In genomic region chr2:174333239-174333890, GRCm38 (mm10) we compare ENCODE assay signal across 8 mouse cellular contexts. TPM values are rescaled to one million over a fixed set of nuclear protein-coding genes. Genes with fewer than 3 reads are reported as not detected.
A peak's percentile ranks its signal among the peaks of the same experiment; 100 is the strongest.
DNase-seq lines count a peak whose midpoint lies in the region; ATAC-seq lines count a peak whose summit lies in the region.

No protein-coding gene starts in this region.

- peaks cover 31% of the 10 kb centered on the region for H3K36me3 ChIP-seq in kidney, embryonic 15.5 days
- H3K36me3 ChIP-seq in hindbrain, embryonic 16.5 days (ENCODE audit: control insufficient read depth, insufficient read depth, low read length): no peaks in the 10 kb centered on the region
- H3K36me3 ChIP-seq in midbrain, embryonic 15.5 days (replicated peaks): no peaks in the 10 kb centered on the region

- 0 out of 2 replicates have a peak overlapping the region, but pooled peaks have one; percentile 5 for H3K9ac ChIP-seq in kidney, embryonic 15.5 days
- H3K9ac ChIP-seq in hindbrain, embryonic 16.5 days (ENCODE audit: low read depth, low read length): no peak overlapping the region
- no peak overlapping the region for H3K9ac ChIP-seq in midbrain, embryonic 15.5 days

- H3K9me3 ChIP-seq in kidney, embryonic 15.5 days (replicated peaks): no peaks in the 10 kb centered on the region
- H3K9me3 ChIP-seq in hindbrain, embryonic 16.5 days (ENCODE audit: control insufficient read depth, low read length): no peaks in the 10 kb centered on the region
- no peaks in the 10 kb centered on the region for H3K9me3 ChIP-seq in midbrain, embryonic 15.5 days

- H3K4me3 ChIP-seq in kidney, embryonic 15.5 days (replicated peaks): peak overlapping the region; percentile 88; the same call in 1 of the 2 replicates
- peak overlapping the region; percentile 25; the same call in 1 of the 2 replicates for H3K4me3 ChIP-seq in hindbrain, embryonic 16.5 days (ENCODE audit: low read length)
- peak overlapping the region; percentile 99; the same call in 1 of the 2 replicates for H3K4me3 ChIP-seq in midbrain, embryonic 15.5 days

- no peak for DNase-seq in kidney, adult 8-10 months
- DNase-seq in ovary, adult 18-20 months (ENCODE audit: low spot score): no peak
- no peak for DNase-seq in kidney, postnatal 36 days
- DNase-seq in thymus, postnatal 10 days (ENCODE audit: low spot score in 2 of 2): no peak

- ATAC-seq in kidney, embryonic 15.5 days (replicated peaks; ENCODE audit: low FRiP score): no peak
- ATAC-seq in common myeloid progenitor, adult 5-6 weeks (replicated peaks; ENCODE audit: low read depth, poor library complexity, severe bottlenecking): 0 out of 2 replicates have a peak, but pooled peaks have one; percentile 19
- ATAC-seq in hindbrain, embryonic 16.5 days: no peak
- ATAC-seq in midbrain, embryonic 15.5 days (replicated peaks): no peak

- 36% methylated on average over 7 of the region's 7 CpGs for WGBS in kidney, embryonic 15.5 days
- WGBS in hindbrain, embryonic 16.5 days: 39% methylated on average over 7 of the region's 7 CpGs
- 52% methylated on average over 7 of the region's 7 CpGs for WGBS in midbrain, embryonic 15.5 days

- H3K27me3 ChIP-seq in kidney, embryonic 15.5 days: no peaks in the 10 kb centered on the region
- H3K27me3 ChIP-seq in hindbrain, embryonic 16.5 days (replicated peaks; ENCODE audit: control insufficient read depth, insufficient read depth, low read length): no peaks in the 10 kb centered on the region
- H3K27me3 ChIP-seq in midbrain, embryonic 15.5 days (replicated peaks): no peaks in the 10 kb centered on the region

- peak overlapping the region; percentile 38; the same call in 1 of the 2 replicates for H3K27ac ChIP-seq in kidney, embryonic 15.5 days
- 0 out of 2 replicates have a peak overlapping the region, but pooled peaks have one; percentile 20 for H3K27ac ChIP-seq in hindbrain, embryonic 16.5 days (ENCODE audit: low read depth, low read length)
- no peak overlapping the region for H3K27ac ChIP-seq in midbrain, embryonic 15.5 days

- peaks cover 74% of the 10 kb centered on the region for H3K4me1 ChIP-seq in kidney, embryonic 15.5 days
- H3K4me1 ChIP-seq in hindbrain, embryonic 16.5 days (ENCODE audit: control insufficient read depth, insufficient read depth, low read depth, low read length): peaks cover 54% of the 10 kb centered on the region
- H3K4me1 ChIP-seq in midbrain, embryonic 15.5 days: peaks cover 67% of the 10 kb centered on the region

- peak overlapping the region; percentile 75 for H3K4me2 ChIP-seq in kidney, embryonic 15.5 days
- peak overlapping the region; percentile 77 for H3K4me2 ChIP-seq in hindbrain, embryonic 16.5 days (ENCODE audit: low read length)
- H3K4me2 ChIP-seq in midbrain, embryonic 15.5 days: peak overlapping the region; percentile 69

RNA-seq across cellular contexts. Expression of gene Gm20721, which starts 13.1 kb away (rescaled TPM):
- 13.1 and 15.7 TPM in 2 replicates for polyA plus RNA-seq in kidney, embryonic 15.5 days (2015; fragmentation: Nextera tagmentation; extraction: Ambion mirVana)
- total RNA-seq in common myeloid progenitor, adult 5-6 weeks (2017): 10.9 and 17.9 TPM in 2 replicates
- polyA plus RNA-seq in hindbrain, embryonic 16.5 days (2015; fragmentation: Nextera tagmentation; extraction: Ambion mirVana): 15.1 and 23.5 TPM in 2 replicates
- 8.2 and 16.1 TPM in 2 replicates for polyA plus RNA-seq in midbrain, embryonic 15.5 days (2015; fragmentation: Nextera tagmentation; extraction: Ambion mirVana)

RNA-seq across cellular contexts. Expression of gene Gnas, which starts 49.2 kb away (rescaled TPM):
- polyA plus RNA-seq in kidney, embryonic 15.5 days (2015; fragmentation: Nextera tagmentation; extraction: Ambion mirVana): 1,546 and 1,642 TPM in 2 replicates
- total RNA-seq in common myeloid progenitor, adult 5-6 weeks (2017): 226 and 282 TPM in 2 replicates
- polyA plus RNA-seq in hindbrain, embryonic 16.5 days (2015; fragmentation: Nextera tagmentation; extraction: Ambion mirVana): 1,030 and 1,626 TPM in 2 replicates
- 1,362 and 1,368 TPM in 2 replicates for polyA plus RNA-seq in midbrain, embryonic 15.5 days (2015; fragmentation: Nextera tagmentation; extraction: Ambion mirVana)

Comparison
In these comparisons a context has a peak if more than half of its experiments do, and no peak if none do; other contexts are left out.
1. H3K4me3 ChIP-seq: peak in every context shown above with its lines; median percentile 99 in midbrain, embryonic 15.5 days; 88 in kidney, embryonic 15.5 days; 25 in hindbrain, embryonic 16.5 days.